Mouse (Mus musculus): ENCODE measurements around the gene Dlgap4. TPM values are rescaled to one million over a fixed set of nuclear protein-coding genes. Genes with fewer than 3 reads are reported as not detected.
"Not testable (repeated sequence)": the region's sequence is repeated elsewhere in the genome, so short reads cannot be mapped to it uniquely, and the experiment has no call there.

The Dlgap4 gene
- polyA plus RNA-seq, 1 experiment from 2014 or later: 121 TPM

DNA sequence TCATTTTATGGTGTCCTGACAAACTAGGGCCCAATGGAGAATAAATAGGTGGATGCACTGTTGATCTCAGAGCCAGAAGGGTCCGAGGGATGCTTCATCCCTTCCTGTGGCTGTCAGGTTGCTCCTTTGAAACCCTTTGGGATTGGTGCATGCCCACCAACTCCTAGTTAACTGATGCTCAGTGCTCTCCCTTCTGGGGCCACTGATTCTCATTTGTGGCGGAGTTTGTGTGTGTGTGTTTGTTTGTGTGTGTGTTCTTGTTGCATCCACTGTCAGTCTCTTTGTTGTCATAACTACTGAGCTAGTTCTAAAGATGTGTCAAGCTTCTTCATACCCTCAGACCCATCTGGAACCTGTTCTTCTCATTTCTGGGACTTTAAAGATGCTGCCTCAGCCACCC lies 171.4 kb downstream of the Dlgap4 start:
- 0 out of 2 replicates have a peak, but pooled peaks cover 3% of the 10 kb centered on the region for H3K4me1 ChIP-seq (ENCODE audit: control insufficient read depth, insufficient read depth, low read length)
- WGBS: 80% methylated on average over 2 of the region's 2 CpGs
- no peaks in the 10 kb centered on the region for H3K9me3 ChIP-seq (ENCODE audit: control insufficient read depth, low read length)
- no peak overlapping the region for H3K4me2 ChIP-seq (ENCODE audit: low read depth, severe bottlenecking)
- no peak overlapping the region for H3K4me3 ChIP-seq (ENCODE audit: low read depth, low read length)
- H3K27ac ChIP-seq (replicated peaks; ENCODE audit: low read depth, low read length): no peak overlapping the region
- no peak for ATAC-seq (ENCODE audit: insufficient number of reproducible peaks, low FRiP score, low TSS enrichment, low read depth)
- no peak overlapping the region for H3K9ac ChIP-seq (ENCODE audit: low read length)
- no peak for DNase-seq (ENCODE audit: low spot score)
- H3K36me3 ChIP-seq (ENCODE audit: control insufficient read depth, insufficient read depth, low read length): no peaks in the 10 kb centered on the region
- H3K27me3 ChIP-seq (ENCODE audit: control insufficient read depth, insufficient read depth, low read length): 0 out of 2 replicates have a peak, but pooled peaks cover 2% of the 10 kb centered on the region

DNA sequence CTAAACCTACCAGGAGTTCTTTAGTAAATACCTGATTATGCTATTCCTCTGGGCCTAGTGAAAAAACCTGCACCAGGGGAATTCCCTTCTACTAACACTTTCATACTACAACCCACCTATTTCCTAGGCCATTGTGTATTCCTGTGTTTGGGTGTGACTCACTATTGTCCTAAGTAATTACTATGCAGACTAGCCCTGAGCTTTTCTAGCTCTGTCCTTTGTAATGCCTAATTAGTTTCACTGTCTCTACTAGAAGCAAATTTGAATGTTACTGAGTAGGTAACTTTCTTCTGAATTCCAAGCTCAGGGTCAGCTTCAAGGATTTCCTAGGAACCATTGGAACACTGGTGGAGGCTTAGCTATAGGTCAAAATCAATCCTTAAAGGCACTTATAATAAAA lies 172.9 kb downstream of the Dlgap4 start:
- H3K9ac ChIP-seq (ENCODE audit: low read length); H3K27ac ChIP-seq (replicated peaks; ENCODE audit: low read depth, low read length); DNase-seq (ENCODE audit: low spot score); H3K4me2 ChIP-seq (ENCODE audit: low read depth, severe bottlenecking); ATAC-seq (ENCODE audit: insufficient number of reproducible peaks, low FRiP score, low TSS enrichment, low read depth); H3K4me1 ChIP-seq (ENCODE audit: control insufficient read depth, insufficient read depth, low read length); H3K9me3 ChIP-seq (ENCODE audit: control insufficient read depth, low read length); H3K36me3 ChIP-seq (ENCODE audit: control insufficient read depth, insufficient read depth, low read length); H3K27me3 ChIP-seq (ENCODE audit: control insufficient read depth, insufficient read depth, low read length); H3K4me3 ChIP-seq (ENCODE audit: low read depth, low read length): not testable (repeated sequence)

DNA sequence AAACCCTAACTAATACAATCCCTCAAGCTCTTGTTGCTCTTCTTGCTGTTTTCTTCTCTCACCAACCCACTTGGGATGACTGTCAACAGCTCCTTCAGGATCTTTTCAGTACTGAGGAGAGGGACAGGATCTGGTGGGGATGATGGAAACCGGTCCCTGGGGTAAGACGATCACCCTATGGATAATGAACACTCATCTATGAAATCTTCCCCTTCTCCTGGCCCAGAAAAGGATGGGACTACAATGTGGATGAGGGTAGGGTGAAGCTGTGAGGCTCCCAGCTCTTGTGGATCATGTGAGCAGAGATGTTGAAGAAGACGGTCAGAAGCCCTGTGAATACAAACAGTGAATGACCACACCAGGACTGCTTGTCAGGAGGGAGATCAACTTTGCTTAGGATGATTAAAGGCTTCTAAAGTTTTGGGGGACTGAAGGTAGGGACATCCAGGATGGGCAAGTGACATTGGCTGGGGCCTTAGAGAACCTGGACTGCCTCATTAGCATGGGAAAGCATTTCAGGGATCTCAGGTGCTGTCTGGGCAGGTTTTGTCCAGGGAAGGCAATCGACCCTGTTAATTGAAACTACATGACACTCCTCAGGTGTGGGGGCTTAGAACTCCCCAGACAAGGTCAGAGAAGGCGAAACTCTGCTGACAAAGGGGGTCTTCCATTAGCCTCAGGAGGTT lies 173.7 kb downstream of the Dlgap4 start:
- DNase-seq (ENCODE audit: low spot score): no peak
- Histone ChIP-seq H3K9me3 (ENCODE audit: control insufficient read depth, low read length) (no peaks in the 10 kb centered on the region), H3K9ac (ENCODE audit: low read length) (no peak overlapping the region), H3K4me1 (ENCODE audit: control insufficient read depth, insufficient read depth, low read length) (no peaks in the 10 kb centered on the region), H3K4me3 (ENCODE audit: low read depth, low read length) (no peak overlapping the region), H3K4me2 (ENCODE audit: low read depth, severe bottlenecking) (no peak overlapping the region), H3K36me3 (ENCODE audit: control insufficient read depth, insufficient read depth, low read length) (no peaks in the 10 kb centered on the region), H3K27ac (replicated peaks; ENCODE audit: low read depth, low read length) (no peak overlapping the region), H3K27me3 (ENCODE audit: control insufficient read depth, insufficient read depth, low read length) (no peaks in the 10 kb centered on the region)
- WGBS: 94% methylated on average over 5 of the region's 5 CpGs
- ATAC-seq (ENCODE audit: insufficient number of reproducible peaks, low FRiP score, low TSS enrichment, low read depth): no peak

DNA sequence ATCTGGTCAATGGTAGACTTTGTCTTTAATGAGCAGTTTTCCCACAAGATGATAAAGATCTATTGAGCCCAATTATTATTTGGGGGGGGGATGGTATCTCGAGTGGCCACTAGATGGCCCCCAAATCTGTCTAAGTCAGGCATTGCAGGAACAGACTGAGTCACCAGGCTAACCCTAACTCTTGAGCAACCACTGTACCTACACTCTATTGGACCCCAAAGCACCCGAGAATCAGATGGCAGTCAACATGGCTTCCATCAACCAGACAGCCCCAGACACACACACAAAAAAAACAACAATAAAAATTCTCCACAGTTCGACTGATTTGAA lies 174.2 kb downstream of the Dlgap4 start:
- no peak overlapping the region for H3K4me2 ChIP-seq (ENCODE audit: low read depth, severe bottlenecking)
- no peaks in the 10 kb centered on the region for H3K4me1 ChIP-seq (ENCODE audit: control insufficient read depth, insufficient read depth, low read length)
- ATAC-seq (ENCODE audit: insufficient number of reproducible peaks, low FRiP score, low TSS enrichment, low read depth): no peak
- H3K27ac ChIP-seq (replicated peaks; ENCODE audit: low read depth, low read length): no peak overlapping the region
- H3K4me3 ChIP-seq (ENCODE audit: low read depth, low read length): no peak overlapping the region
- WGBS: 43% methylated on average over 3 of the region's 3 CpGs
- H3K27me3 ChIP-seq (ENCODE audit: control insufficient read depth, insufficient read depth, low read length): no peaks in the 10 kb centered on the region
- no peak for DNase-seq (ENCODE audit: low spot score)
- H3K36me3 ChIP-seq (ENCODE audit: control insufficient read depth, insufficient read depth, low read length): no peaks in the 10 kb centered on the region
- no peak overlapping the region for H3K9ac ChIP-seq (ENCODE audit: low read length)
- no peaks in the 10 kb centered on the region for H3K9me3 ChIP-seq (ENCODE audit: control insufficient read depth, low read length)

DNA sequence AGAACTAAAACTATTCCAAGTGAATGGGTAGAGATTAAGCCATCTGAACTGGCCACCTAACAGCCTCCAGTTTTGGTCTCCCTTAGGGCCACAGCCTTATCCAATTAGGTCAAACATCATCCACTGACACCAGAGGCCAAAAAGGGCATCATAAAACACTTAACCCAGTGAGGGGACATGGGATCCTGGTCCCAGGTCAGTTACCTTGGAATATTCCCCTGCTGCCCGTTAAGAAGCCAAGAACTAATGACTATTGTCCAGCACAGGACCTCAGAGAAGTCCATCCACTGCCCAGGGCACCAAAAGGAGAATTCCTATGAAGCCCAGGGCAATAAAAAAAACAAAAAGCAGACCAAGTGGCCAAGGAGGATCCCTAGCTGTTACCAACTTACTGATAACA lies 175.3 kb downstream of the Dlgap4 start:
- no peak overlapping the region for H3K4me3 ChIP-seq (ENCODE audit: low read depth, low read length)
- H3K4me1 ChIP-seq (ENCODE audit: control insufficient read depth, insufficient read depth, low read length): no peaks in the 10 kb centered on the region
- H3K9ac ChIP-seq (ENCODE audit: low read length): no peak overlapping the region
- ATAC-seq (ENCODE audit: insufficient number of reproducible peaks, low FRiP score, low TSS enrichment, low read depth) (no peak), DNase-seq (ENCODE audit: low spot score) (no peak)
- WGBS: 49% methylated on average over 1 of the region's 1 CpGs
- no peak overlapping the region for H3K27ac ChIP-seq (replicated peaks; ENCODE audit: low read depth, low read length)
- no peaks in the 10 kb centered on the region for H3K9me3 ChIP-seq (ENCODE audit: control insufficient read depth, low read length)
- H3K36me3 ChIP-seq (ENCODE audit: control insufficient read depth, insufficient read depth, low read length): no peaks in the 10 kb centered on the region
- no peaks in the 10 kb centered on the region for H3K27me3 ChIP-seq (ENCODE audit: control insufficient read depth, insufficient read depth, low read length)
- no peak overlapping the region for H3K4me2 ChIP-seq (ENCODE audit: low read depth, severe bottlenecking)

DNA sequence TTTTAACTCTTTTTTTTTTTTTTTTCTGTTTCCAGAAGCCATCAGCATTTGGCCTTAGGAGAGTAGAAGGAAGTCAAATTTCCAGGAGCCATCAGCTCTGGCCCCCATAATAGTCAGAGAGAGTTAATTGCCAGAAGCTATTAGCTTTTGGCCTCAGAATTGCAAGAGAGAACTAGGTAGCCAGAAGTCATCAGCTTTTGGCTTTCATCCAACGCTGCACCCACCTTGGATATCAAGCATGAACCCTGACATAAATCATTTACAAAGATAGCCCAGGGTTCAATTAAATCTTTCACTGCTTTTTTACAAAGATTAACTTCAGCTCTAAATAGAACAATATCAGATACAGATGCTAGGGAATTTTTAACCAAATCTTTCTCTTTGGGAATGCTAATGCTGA lies 185.0 kb downstream of the Dlgap4 start:
- no peaks in the 10 kb centered on the region for H3K27me3 ChIP-seq (ENCODE audit: control insufficient read depth, insufficient read depth, low read length)
- ATAC-seq (ENCODE audit: insufficient number of reproducible peaks, low FRiP score, low TSS enrichment, low read depth) (no peak), DNase-seq (ENCODE audit: low spot score) (no peak)
- H3K36me3 ChIP-seq (ENCODE audit: control insufficient read depth, insufficient read depth, low read length): no peaks in the 10 kb centered on the region
- no peak overlapping the region for H3K27ac ChIP-seq (replicated peaks; ENCODE audit: low read depth, low read length)
- H3K9ac ChIP-seq (ENCODE audit: low read length): no peak overlapping the region
- 86% methylated on average over 1 of the region's 1 CpGs for WGBS
- no peak overlapping the region for H3K4me2 ChIP-seq (ENCODE audit: low read depth, severe bottlenecking)
- no peaks in the 10 kb centered on the region for H3K4me1 ChIP-seq (ENCODE audit: control insufficient read depth, insufficient read depth, low read length)
- H3K9me3 ChIP-seq (ENCODE audit: control insufficient read depth, low read length): no peaks in the 10 kb centered on the region
- H3K4me3 ChIP-seq (ENCODE audit: low read depth, low read length): no peak overlapping the region

DNA sequence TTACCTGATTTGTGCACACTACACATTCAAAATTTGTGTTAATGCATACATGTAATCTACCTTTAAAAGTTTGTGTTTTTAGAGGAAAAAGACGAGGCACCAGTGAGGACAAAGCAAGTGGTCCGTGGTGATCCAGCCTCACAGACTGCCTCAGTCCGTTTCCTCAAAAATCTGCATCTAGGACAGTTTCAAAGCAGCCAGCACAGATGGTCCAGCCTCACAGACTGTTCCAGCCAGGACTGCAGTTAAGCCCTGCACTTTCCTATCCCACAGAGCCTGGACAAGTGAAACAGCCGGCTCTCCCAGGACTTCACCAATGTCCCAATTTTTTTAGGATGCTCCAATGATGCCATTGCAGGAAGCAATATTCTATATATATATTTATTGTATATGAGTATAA lies 187.5 kb downstream of the Dlgap4 start:
- Histone ChIP-seq H3K4me3 (ENCODE audit: low read depth, low read length) (no peak overlapping the region), H3K27me3 (ENCODE audit: control insufficient read depth, insufficient read depth, low read length) (no peaks in the 10 kb centered on the region), H3K4me1 (ENCODE audit: control insufficient read depth, insufficient read depth, low read length) (no peaks in the 10 kb centered on the region), H3K36me3 (ENCODE audit: control insufficient read depth, insufficient read depth, low read length) (no peaks in the 10 kb centered on the region), H3K27ac (replicated peaks; ENCODE audit: low read depth, low read length) (no peak overlapping the region), H3K9me3 (ENCODE audit: control insufficient read depth, low read length) (no peaks in the 10 kb centered on the region), H3K9ac (ENCODE audit: low read length) (no peak overlapping the region), H3K4me2 (ENCODE audit: low read depth, severe bottlenecking) (no peak overlapping the region)
- ATAC-seq (ENCODE audit: insufficient number of reproducible peaks, low FRiP score, low TSS enrichment, low read depth) (no peak), DNase-seq (ENCODE audit: low spot score) (no peak)
- WGBS: 66% methylated on average over 4 of the region's 4 CpGs

DNA sequence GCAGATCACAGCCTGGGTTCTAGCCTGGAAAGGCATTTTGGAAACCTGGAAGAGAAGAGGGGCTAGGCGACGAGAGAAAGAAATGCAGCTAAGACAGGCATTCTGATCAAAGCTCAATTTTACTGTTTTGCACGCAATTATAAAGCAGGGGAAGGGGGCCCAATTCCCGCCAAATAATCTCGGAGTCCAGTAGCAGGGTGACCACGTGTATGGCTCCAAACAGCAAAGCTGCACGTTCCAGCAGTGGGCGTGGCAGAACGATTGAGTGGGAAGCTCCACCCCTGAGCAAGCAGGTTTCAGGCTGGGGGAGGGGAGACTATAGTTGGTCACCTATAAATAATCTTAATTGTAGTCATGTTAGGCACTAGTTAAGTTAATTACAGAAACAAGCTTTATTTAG lies 188.6 kb downstream of the Dlgap4 start:
- DNase-seq (ENCODE audit: low spot score): not testable (repeated sequence)

DNA sequence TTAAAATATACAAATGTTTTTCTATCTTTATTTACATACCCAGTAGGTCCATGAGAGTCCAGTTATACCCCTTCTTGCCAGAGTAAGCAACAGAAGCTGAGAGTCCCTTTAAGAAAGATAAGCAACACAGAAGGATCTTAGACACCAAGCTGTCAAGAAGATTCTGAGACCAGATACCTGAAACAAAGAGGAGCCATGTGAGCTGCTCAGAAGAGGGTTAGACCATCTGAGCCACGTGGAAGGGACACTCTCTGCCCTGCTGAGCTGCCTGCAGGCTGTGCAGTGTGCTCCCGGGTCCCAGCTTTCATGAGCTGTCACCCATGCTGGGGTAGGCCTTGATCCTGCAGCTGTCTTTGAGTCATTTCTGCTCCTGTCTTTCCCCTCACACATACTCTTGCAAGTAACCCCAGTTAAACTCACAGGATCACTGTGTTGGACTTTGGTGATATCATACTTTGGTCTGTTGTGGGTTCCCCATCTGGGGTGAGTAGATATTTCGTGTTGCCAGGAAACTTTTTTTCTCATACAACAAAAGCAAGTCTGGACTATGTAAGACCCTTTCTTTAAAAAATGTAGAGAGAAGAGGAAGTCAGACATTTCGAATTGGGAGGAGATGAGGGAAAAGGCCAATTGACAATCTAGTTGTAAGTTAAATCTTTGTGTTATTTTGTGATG lies 190.3 kb downstream of the Dlgap4 start:
- H3K27me3 ChIP-seq (ENCODE audit: control insufficient read depth, insufficient read depth, low read length): no peaks in the 10 kb centered on the region
- DNase-seq (ENCODE audit: low spot score): no peak

More for the DNA sequence above, 188.6 kb downstream of the Dlgap4 start:
- not testable (repeated sequence) for H3K4me3 ChIP-seq (ENCODE audit: low read depth, low read length); H3K36me3 ChIP-seq (ENCODE audit: control insufficient read depth, insufficient read depth, low read length); H3K27ac ChIP-seq (replicated peaks; ENCODE audit: low read depth, low read length); H3K4me1 ChIP-seq (ENCODE audit: control insufficient read depth, insufficient read depth, low read length); H3K4me2 ChIP-seq (ENCODE audit: low read depth, severe bottlenecking); H3K9ac ChIP-seq (ENCODE audit: low read length); ATAC-seq (ENCODE audit: insufficient number of reproducible peaks, low FRiP score, low TSS enrichment, low read depth); H3K9me3 ChIP-seq (ENCODE audit: control insufficient read depth, low read length); H3K27me3 ChIP-seq (ENCODE audit: control insufficient read depth, insufficient read depth, low read length)
- 50% methylated on average over 9 of the region's 9 CpGs for WGBS

More for the DNA sequence above, 190.3 kb downstream of the Dlgap4 start:
- no peaks in the 10 kb centered on the region for H3K4me1 ChIP-seq (ENCODE audit: control insufficient read depth, insufficient read depth, low read length)
- no peaks in the 10 kb centered on the region for H3K36me3 ChIP-seq (ENCODE audit: control insufficient read depth, insufficient read depth, low read length)
- H3K4me2 ChIP-seq (ENCODE audit: low read depth, severe bottlenecking): no peak overlapping the region
- ATAC-seq (ENCODE audit: insufficient number of reproducible peaks, low FRiP score, low TSS enrichment, low read depth): no peak
- no peak overlapping the region for H3K9ac ChIP-seq (ENCODE audit: low read length)
- H3K9me3 ChIP-seq (ENCODE audit: control insufficient read depth, low read length): no peaks in the 10 kb centered on the region
- H3K4me3 ChIP-seq (ENCODE audit: low read depth, low read length): no peak overlapping the region
- WGBS: 65% methylated on average over 4 of the region's 4 CpGs
- H3K27ac ChIP-seq (replicated peaks; ENCODE audit: low read depth, low read length): no peak overlapping the region

Data from limb, embryonic 11.5 days (tissue).